Mouse (Mus musculus): Measurements from ENCODE around the gene Snai1. TPM values are rescaled to one million over a fixed set of nuclear protein-coding genes. Genes with fewer than 3 reads are reported as not detected.

The Snai1 gene
- total RNA-seq (2015), result 0.40 and 1.8 TPM in 2 replicates
- total RNA-seq (2017), result 0.40 TPM in 1 of 2 replicates, not detected in the other

- ATAC-seq (ENCODE audit: poor library complexity, severe bottlenecking), result peak; percentile 91
Measured at GRCm38 (mm10) chr2:167537476-167538297, at the start of gene Snai1. Gene Snai1, plus strand, starts transcription at chr2:167538195.

- ATAC-seq (ENCODE audit: poor library complexity, severe bottlenecking), result no peak
Measured at GRCm38 (mm10) chr2:167490813-167491525, 47.0 kb upstream of the Snai1 start.

GRCm38 (mm10) chr2:167491757-167492708 is 46.0 kb upstream of the Snai1 start, which contains the start of gene Rnf114:
Gene Rnf114, plus strand, starts transcription at chr2:167492645.
- ATAC-seq (ENCODE audit: poor library complexity, severe bottlenecking), result peak; percentile 54

- peak; percentile 86 for ATAC-seq (ENCODE audit: poor library complexity, severe bottlenecking)
Measured at GRCm38 (mm10) chr2:167492713-167493636, 45.0 kb upstream of the Snai1 start, which contains the start of gene Spata2. Gene Spata2, minus strand, starts transcription at chr2:167492887.

GRCm38 (mm10) chr2:167496437-167496836 is 41.6 kb upstream of the Snai1 start:
- ATAC-seq (ENCODE audit: poor library complexity, severe bottlenecking), result no peak

GRCm38 (mm10) chr2:167497272-167497671 is 40.7 kb upstream of the Snai1 start:
- peak; percentile 39 for ATAC-seq (ENCODE audit: poor library complexity, severe bottlenecking)

- peak; percentile 56 for ATAC-seq (ENCODE audit: poor library complexity, severe bottlenecking)
Measured at GRCm38 (mm10) chr2:167502554-167503252, 35.3 kb upstream of the Snai1 start.

GRCm38 (mm10) chr2:167503253-167503895 is 34.6 kb upstream of the Snai1 start:
- ATAC-seq (ENCODE audit: poor library complexity, severe bottlenecking), result peak; percentile 78

GRCm38 (mm10) chr2:167503896-167504349 is 34.1 kb upstream of the Snai1 start:
- peak; percentile 23 for ATAC-seq (ENCODE audit: poor library complexity, severe bottlenecking)

- ATAC-seq (ENCODE audit: poor library complexity, severe bottlenecking), result peak; percentile 55
Measured at GRCm38 (mm10) chr2:167505127-167505526, 32.9 kb upstream of the Snai1 start.

GRCm38 (mm10) chr2:167506546-167507260 is 31.3 kb upstream of the Snai1 start:
- ATAC-seq (ENCODE audit: poor library complexity, severe bottlenecking), result no peak

- ATAC-seq (ENCODE audit: poor library complexity, severe bottlenecking), result no peak
Measured at GRCm38 (mm10) chr2:167507719-167508385, 30.1 kb upstream of the Snai1 start.

- ATAC-seq (ENCODE audit: poor library complexity, severe bottlenecking), result no peak
Measured at GRCm38 (mm10) chr2:167508569-167508968, 29.4 kb upstream of the Snai1 start.

- no peak for ATAC-seq (ENCODE audit: poor library complexity, severe bottlenecking)
Measured at GRCm38 (mm10) chr2:167510485-167510884, 27.5 kb upstream of the Snai1 start.

GRCm38 (mm10) chr2:167512365-167512764 is 25.6 kb upstream of the Snai1 start:
- no peak for ATAC-seq (ENCODE audit: poor library complexity, severe bottlenecking)

GRCm38 (mm10) chr2:167512970-167513369 is 25.0 kb upstream of the Snai1 start:
- ATAC-seq (ENCODE audit: poor library complexity, severe bottlenecking), result 0 out of 2 replicates have a peak, but pooled peaks have one; percentile 33

- no peak for ATAC-seq (ENCODE audit: poor library complexity, severe bottlenecking)
Measured at GRCm38 (mm10) chr2:167514641-167515040, 23.4 kb upstream of the Snai1 start.

All from megakaryocyte, adult 5-6 weeks (primary cell).